Mouse (Mus musculus) liver, embryonic 11.5 days (tissue): ENCODE data around the gene Tmc7. TPM values are rescaled to one million over a fixed set of nuclear protein-coding genes. Genes with fewer than 3 reads are reported as not detected.

ENCODE experiments used
- ATAC-seq: fragments of 200-750 bp; cut with Nextera tagmentation; replicated peaks from 2 replicates; pipeline ENCODE4 v1.8.0; 2017; ENCODE audit warnings: moderate number of reproducible peaks, mild to moderate bottlenecking, moderate TSS enrichment, moderate library complexity; ENCODE audit not compliant: low FRiP score
- DNase-seq: peaks from one replicate; pipeline ENCODE4 v3.0.0-alpha.2; 2017; ENCODE audit warnings: low spot score
- H3K27ac ChIP-seq: fragments of 300-500 bp; sonication (generic); 2 replicates; pipeline ENCODE4 v1.5.1; 2014; ENCODE audit warnings: mild to moderate bottlenecking, low read depth, low read length, control low read depth
- H3K27me3 ChIP-seq: fragments of 300-500 bp; sonication (generic); replicated peaks from 2 replicates; pipeline ENCODE4 v1.6.1; 2014; ENCODE audit warnings: low read length, mixed read lengths; ENCODE audit not compliant: control insufficient read depth, insufficient read depth
- H3K36me3 ChIP-seq: fragments of 300-500 bp; sonication (generic); 2 replicates; pipeline ENCODE4 v1.6.1; 2014; ENCODE audit warnings: mild to moderate bottlenecking, low read length, moderate library complexity, mixed read lengths; ENCODE audit not compliant: control insufficient read depth, insufficient read depth
- H3K4me1 ChIP-seq: fragments of 300-500 bp; sonication (generic); replicated peaks from 2 replicates; pipeline ENCODE4 v1.6.1; 2014; ENCODE audit warnings: low read length, mixed read lengths; ENCODE audit not compliant: control insufficient read depth, insufficient read depth
- H3K4me2 ChIP-seq: fragments of 300-500 bp; sonication (generic); 2 replicates; pipeline ENCODE4 v1.6.1; 2014; ENCODE audit warnings: mild to moderate bottlenecking, control low read depth, moderate library complexity
- H3K4me3 ChIP-seq: fragments of 300-500 bp; sonication (generic); 2 replicates; pipeline ENCODE4 v1.5.1; 2014; ENCODE audit warnings: low read depth, low read length, control low read depth
- H3K9ac ChIP-seq: fragments of 300-500 bp; sonication (generic); 2 replicates; pipeline ENCODE4 v1.6.1; 2014; ENCODE audit warnings: low read depth, low read length, control low read depth
- H3K9me3 ChIP-seq: fragments of 300-500 bp; sonication (generic); 2 replicates; pipeline ENCODE4 v1.6.1; 2016; ENCODE audit warnings: low read length, inconsistent platforms, mixed read lengths; ENCODE audit not compliant: control insufficient read depth
- WGBS: fragments of 180-500 bp; shearing (Covaris S2); extraction: QIAGEN DNeasy Blood & Tissue Kit; methylation state at CpG from one replicate; pipeline ENCODE4 v1.1.7; 2014; 5-methylcytosine and 5-hydroxymethylcytosine counted together
- polyA plus RNA-seq: library from polyadenylated mRNA; unstranded; fragments of >200 nt; fragmentation: Nextera tagmentation; extraction: Ambion mirVana; gene quantifications from 2 replicates; pipeline ENCODE4 v1.2.1, GENCODE M21; 2014

The Tmc7 gene
- polyA plus RNA-seq, 1 experiment from 2014 or later = 0.89 TPM

DNA sequence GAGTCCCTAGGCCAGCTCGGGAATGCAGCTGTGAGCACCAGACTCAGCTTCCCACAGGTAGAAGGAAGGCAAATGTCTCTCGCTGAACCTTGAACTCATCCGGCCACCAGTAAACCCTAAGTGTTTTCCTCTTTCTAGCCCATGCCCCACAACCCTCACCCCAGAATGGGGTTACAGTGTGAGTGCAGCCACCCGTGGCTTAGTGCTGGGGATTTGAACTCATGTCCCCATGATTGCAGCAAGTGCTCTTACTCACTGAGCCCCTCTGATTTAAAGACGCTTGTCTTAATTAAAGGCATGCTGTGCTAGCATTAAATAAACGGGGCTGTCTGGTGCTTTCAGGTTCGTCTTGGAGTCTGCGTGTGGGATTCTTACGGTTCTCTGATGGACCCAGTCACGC, 10.1 kb upstream of the Tmc7 start:
- H3K27ac ChIP-seq = no peak overlapping the region
- no peak overlapping the region; the same call in 1 of the 2 replicates for H3K9ac ChIP-seq
- DNase-seq (no peak), ATAC-seq (no peak)
- H3K4me3 ChIP-seq = no peak overlapping the region
- no peaks in the 10 kb centered on the region for H3K9me3 ChIP-seq
- H3K27me3 ChIP-seq = peaks cover 22% of the 10 kb centered on the region
- peak overlapping the region; percentile 62 for H3K4me2 ChIP-seq
- H3K4me1 ChIP-seq = peaks cover 17% of the 10 kb centered on the region
- 22% methylated on average over 10 of the region's 10 CpGs for WGBS
- no peaks in the 10 kb centered on the region for H3K36me3 ChIP-seq

DNA sequence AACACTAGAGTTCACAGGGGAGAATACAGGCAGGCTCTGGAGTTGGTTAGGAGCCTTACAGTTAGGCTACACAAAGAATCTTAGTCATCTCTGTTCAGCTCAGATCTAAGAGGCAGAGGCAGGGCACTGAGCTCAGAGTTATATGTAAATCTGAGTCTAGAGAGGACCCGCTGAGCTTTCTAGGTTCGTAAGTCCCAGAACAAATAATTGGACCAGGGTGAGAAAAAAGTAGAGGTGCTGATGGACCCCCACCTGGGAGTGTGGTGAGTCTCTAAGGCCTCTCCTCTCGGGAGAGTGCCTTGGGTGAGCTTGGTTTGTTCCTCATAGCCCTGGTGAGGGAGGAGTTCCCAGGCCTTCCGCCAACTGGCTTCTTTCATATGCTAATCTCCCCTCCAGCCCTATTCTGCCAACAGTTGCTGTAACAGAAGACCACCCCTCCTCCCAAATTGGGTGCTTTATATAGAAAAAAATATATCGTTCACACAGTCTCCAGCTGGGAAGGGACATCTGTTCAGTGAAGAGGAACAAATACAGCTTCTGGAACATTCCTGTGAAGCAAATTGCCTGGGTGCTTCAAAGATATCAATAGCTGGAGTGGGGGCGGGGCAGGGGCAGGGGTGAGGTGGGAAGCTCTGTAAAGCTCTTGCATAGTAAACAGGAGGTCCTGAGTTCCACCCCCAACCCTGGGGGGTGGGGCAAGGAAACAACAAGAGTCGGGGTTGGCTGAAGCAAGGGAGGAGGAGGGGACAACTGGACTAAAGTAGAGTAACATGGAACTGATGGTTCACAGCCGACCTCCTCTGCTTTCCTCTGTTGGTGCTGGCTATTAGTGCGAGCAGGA, 9.3 kb upstream of the Tmc7 start:
- H3K27ac ChIP-seq = no peak overlapping the region
- peak overlapping the region; percentile 62 for H3K4me2 ChIP-seq
- H3K36me3 ChIP-seq = no peaks in the 10 kb centered on the region
- H3K27me3 ChIP-seq = peaks cover 22% of the 10 kb centered on the region
- DNase-seq (peak; percentile 45), ATAC-seq (peak; percentile 56)
- WGBS = 11% methylated on average over 9 of the region's 9 CpGs
- no peak overlapping the region for H3K4me3 ChIP-seq
- no peaks in the 10 kb centered on the region for H3K9me3 ChIP-seq
- H3K9ac ChIP-seq = no peak overlapping the region
- peaks cover 17% of the 10 kb centered on the region for H3K4me1 ChIP-seq

DNA sequence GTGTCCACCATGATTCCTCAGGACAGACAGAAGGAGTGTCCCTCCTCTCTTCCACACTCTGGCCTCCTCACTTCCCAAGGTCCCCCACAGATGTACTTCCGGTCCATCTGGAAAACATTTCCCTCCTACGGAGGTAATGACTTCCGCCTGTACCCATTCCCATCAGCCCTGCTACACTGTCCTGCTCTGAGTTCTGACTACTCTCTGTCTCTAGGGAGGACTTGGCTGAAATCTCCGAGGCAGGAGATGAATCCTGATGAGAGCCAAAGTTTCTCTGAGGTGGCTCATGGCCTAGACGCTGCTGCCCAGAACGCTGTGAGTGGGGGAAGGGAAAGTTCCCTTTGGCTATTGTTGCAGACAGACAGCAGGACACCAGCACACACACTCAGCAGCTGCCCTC, 7.6 kb upstream of the Tmc7 start:
- peaks cover 14% of the 10 kb centered on the region for H3K4me1 ChIP-seq
- no peaks in the 10 kb centered on the region for H3K9me3 ChIP-seq
- 43% methylated on average over 6 of the region's 6 CpGs for WGBS
- H3K9ac ChIP-seq = no peak overlapping the region
- no peak overlapping the region for H3K4me3 ChIP-seq
- no peak overlapping the region for H3K4me2 ChIP-seq
- no peak overlapping the region for H3K27ac ChIP-seq
- DNase-seq (no peak), ATAC-seq (no peak)
- peaks cover 13% of the 10 kb centered on the region for H3K27me3 ChIP-seq
- no peaks in the 10 kb centered on the region for H3K36me3 ChIP-seq

- ATAC-seq (no peak), DNase-seq (no peak)
- Histone ChIP-seq H3K36me3 (no peaks in the 10 kb centered on the region), H3K9me3 (peaks cover 3% of the 10 kb centered on the region; the same call in 1 of the 2 replicates), H3K27me3 (no peaks in the 10 kb centered on the region; the same call in 1 of the 2 replicates), H3K4me3 (no peak overlapping the region), H3K4me2 (no peak overlapping the region), H3K27ac (no peak overlapping the region), H3K9ac (no peak overlapping the region), H3K4me1 (peaks cover 14% of the 10 kb centered on the region)
- 88% methylated on average over 5 of the region's 5 CpGs for WGBS
These were observed 6.3 kb upstream of the Tmc7 start for GRCm38 (mm10) chr7:118590726-118591305.

- Histone ChIP-seq H3K27me3 (no peaks in the 10 kb centered on the region; the same call in 1 of the 2 replicates), H3K4me1 (no peaks in the 10 kb centered on the region), H3K27ac (no peak overlapping the region), H3K36me3 (no peaks in the 10 kb centered on the region), H3K4me3 (no peak overlapping the region), H3K4me2 (no peak overlapping the region), H3K9me3 (peaks cover 3% of the 10 kb centered on the region; the same call in 1 of the 2 replicates), H3K9ac (no peak overlapping the region)
- DNase-seq = no peak
- no peak for ATAC-seq
- WGBS = 72% methylated on average over 6 of the region's 6 CpGs
These were observed 1.3 kb upstream of the Tmc7 start for GRCm38 (mm10) chr7:118585856-118586255.

DNA sequence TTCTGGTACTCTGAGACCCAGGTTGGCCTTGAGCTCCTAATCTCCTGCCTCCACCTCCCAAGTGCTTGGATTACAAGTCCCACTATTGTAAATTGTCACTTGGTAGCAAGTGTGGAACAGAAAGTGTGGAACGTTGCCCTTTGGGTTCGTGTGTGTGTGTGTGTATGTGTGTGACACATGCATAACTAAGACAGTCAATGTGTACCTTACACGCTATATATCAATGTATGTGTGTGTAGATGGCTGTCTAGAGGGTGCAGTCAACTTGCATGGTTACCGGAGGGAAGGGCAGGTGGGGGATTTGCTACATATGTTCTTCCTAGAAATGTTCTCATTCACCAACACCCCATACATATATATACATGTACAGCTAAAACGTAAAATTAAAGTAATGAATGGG, 390 bp upstream of the Tmc7 start:
- WGBS = 72% methylated on average over 5 of the region's 5 CpGs
- Histone ChIP-seq H3K9me3 (peaks cover 3% of the 10 kb centered on the region; the same call in 1 of the 2 replicates), H3K4me3 (peak overlapping the region; percentile 64), H3K4me2 (peak overlapping the region; percentile 97), H3K36me3 (no peaks in the 10 kb centered on the region), H3K27ac (no peak overlapping the region), H3K27me3 (no peaks in the 10 kb centered on the region; the same call in 1 of the 2 replicates), H3K9ac (no peak overlapping the region), H3K4me1 (no peaks in the 10 kb centered on the region)
- no peak for DNase-seq
- no peak for ATAC-seq

GRCm38 (mm10) chr7:118583821-118584220, 715 bp downstream of the Tmc7 start:
- Histone ChIP-seq H3K27ac (no peak overlapping the region), H3K9me3 (peaks cover 3% of the 10 kb centered on the region; the same call in 1 of the 2 replicates), H3K4me1 (no peaks in the 10 kb centered on the region), H3K4me2 (peak overlapping the region; percentile 97), H3K27me3 (no peaks in the 10 kb centered on the region; the same call in 1 of the 2 replicates), H3K9ac (no peak overlapping the region), H3K36me3 (no peaks in the 10 kb centered on the region), H3K4me3 (peak overlapping the region; percentile 64)
- ATAC-seq = no peak
- 23% methylated on average over 7 of the region's 7 CpGs for WGBS
- DNase-seq = no peak

DNA sequence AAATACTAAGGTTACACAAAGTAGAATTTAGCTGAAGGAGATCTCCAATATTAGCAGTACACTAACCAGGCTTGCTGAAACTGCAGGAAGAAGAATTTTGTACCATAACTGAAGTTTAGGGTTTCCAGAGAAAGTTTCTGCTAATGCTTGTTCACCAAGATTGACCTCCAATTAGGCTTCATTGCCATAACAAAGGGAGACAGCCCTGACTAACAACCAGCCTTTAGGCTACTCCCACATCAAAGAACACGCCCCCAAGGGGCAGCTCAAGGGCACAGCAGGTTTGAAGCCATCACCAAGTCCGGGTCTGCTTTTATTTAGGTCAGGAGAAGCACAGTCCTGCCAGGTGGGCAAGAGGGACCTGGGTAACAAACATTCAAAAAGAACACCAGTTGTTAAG, 4.6 kb downstream of the Tmc7 start:
- ATAC-seq = no peak
- Histone ChIP-seq H3K4me1 (no peaks in the 10 kb centered on the region), H3K36me3 (no peaks in the 10 kb centered on the region), H3K9ac (no peak overlapping the region), H3K27me3 (no peaks in the 10 kb centered on the region; the same call in 1 of the 2 replicates), H3K9me3 (no peaks in the 10 kb centered on the region), H3K4me2 (no peak overlapping the region), H3K27ac (no peak overlapping the region), H3K4me3 (no peak overlapping the region)
- DNase-seq = no peak
- 56% methylated on average over 2 of the region's 2 CpGs for WGBS
